Mouse (Mus musculus): Measurements from ENCODE around the gene Baiap2.

GRCm38 (mm10) chr11:120011114-120011760 lies 68.7 kb downstream of the Baiap2 start:
- TF ChIP-seq CTCF (conservative IDR thresholded peaks at IDR 0.05; ENCODE audit: low read length) (no peak), POU5F1 (IDR thresholded peaks at IDR 0.05; ENCODE audit: borderline replicate concordance, low read length) (no peak), NANOG (IDR thresholded peaks at IDR 0.05; ENCODE audit: borderline replicate concordance, low read length) (no peak)

All from E14TG2a.4 (cell line).